Mouse (Mus musculus) skeletal muscle tissue, adult 2 months (tissue): ENCODE results near the gene Etv6.
A peak's percentile ranks its signal among the peaks of the same experiment; 100 is the strongest.
"Not testable (repeated sequence)": the region's sequence is repeated elsewhere in the genome, so short reads cannot be mapped to it uniquely, and the experiment has no call there.

Experiments
- DNase-seq: peaks from one replicate; pipeline ENCODE4 v3.0.0-alpha.2; 2012; ENCODE audit warnings: low read depth, low spot score

The Etv6 gene

GRCm38 (mm10) chr6:134035490-134036405 is at the start of gene Etv6:
Gene Etv6 (plus strand): TSS chr6:134035700.
- peak; percentile 80 for DNase-seq

GRCm38 (mm10) chr6:133986161-133986560 is 49.3 kb upstream of the Etv6 start:
- no peak for DNase-seq

- no peak for DNase-seq
Observed at GRCm38 (mm10) chr6:133987068-133987591, 48.4 kb upstream of the Etv6 start.

GRCm38 (mm10) chr6:133988011-133988410 is 47.5 kb upstream of the Etv6 start:
- DNase-seq: no peak

GRCm38 (mm10) chr6:133997461-133997860 is 38.0 kb upstream of the Etv6 start:
- no peak for DNase-seq

- DNase-seq: no peak
Observed at GRCm38 (mm10) chr6:133997935-133998334, 37.6 kb upstream of the Etv6 start.

GRCm38 (mm10) chr6:134014488-134015110 is 20.9 kb upstream of the Etv6 start:
- not testable (repeated sequence) for DNase-seq

GRCm38 (mm10) chr6:134018807-134019206 is 16.7 kb upstream of the Etv6 start:
- DNase-seq: no peak

GRCm38 (mm10) chr6:134020821-134021220 is 14.7 kb upstream of the Etv6 start:
- no peak for DNase-seq

GRCm38 (mm10) chr6:134026264-134026663 is 9.2 kb upstream of the Etv6 start:
- no peak for DNase-seq

- no peak for DNase-seq
Observed at GRCm38 (mm10) chr6:134027022-134027421, 8.5 kb upstream of the Etv6 start.

GRCm38 (mm10) chr6:134032451-134032850 is 3.0 kb upstream of the Etv6 start:
- DNase-seq: no peak

- DNase-seq: no peak
Observed at GRCm38 (mm10) chr6:134034436-134034835, 1.1 kb upstream of the Etv6 start.

- DNase-seq: peak; percentile 68
Observed at GRCm38 (mm10) chr6:134034904-134035489, 503 bp upstream of the Etv6 start.

GRCm38 (mm10) chr6:134036491-134036911 is 1.0 kb downstream of the Etv6 start:
- DNase-seq: no peak

- DNase-seq: no peak
Observed at GRCm38 (mm10) chr6:134036951-134037431, 1.5 kb downstream of the Etv6 start.

GRCm38 (mm10) chr6:134037960-134038359 is 2.5 kb downstream of the Etv6 start:
- DNase-seq: no peak

GRCm38 (mm10) chr6:134038881-134039280 is 3.4 kb downstream of the Etv6 start:
- DNase-seq: no peak

GRCm38 (mm10) chr6:134039351-134039750 is 3.9 kb downstream of the Etv6 start:
- no peak for DNase-seq

GRCm38 (mm10) chr6:134040312-134040711 is 4.8 kb downstream of the Etv6 start:
- no peak for DNase-seq

GRCm38 (mm10) chr6:134041286-134041685 is 5.8 kb downstream of the Etv6 start:
- no peak for DNase-seq

GRCm38 (mm10) chr6:134041916-134042315 is 6.4 kb downstream of the Etv6 start:
- no peak for DNase-seq
